In the genomic region with DNA sequence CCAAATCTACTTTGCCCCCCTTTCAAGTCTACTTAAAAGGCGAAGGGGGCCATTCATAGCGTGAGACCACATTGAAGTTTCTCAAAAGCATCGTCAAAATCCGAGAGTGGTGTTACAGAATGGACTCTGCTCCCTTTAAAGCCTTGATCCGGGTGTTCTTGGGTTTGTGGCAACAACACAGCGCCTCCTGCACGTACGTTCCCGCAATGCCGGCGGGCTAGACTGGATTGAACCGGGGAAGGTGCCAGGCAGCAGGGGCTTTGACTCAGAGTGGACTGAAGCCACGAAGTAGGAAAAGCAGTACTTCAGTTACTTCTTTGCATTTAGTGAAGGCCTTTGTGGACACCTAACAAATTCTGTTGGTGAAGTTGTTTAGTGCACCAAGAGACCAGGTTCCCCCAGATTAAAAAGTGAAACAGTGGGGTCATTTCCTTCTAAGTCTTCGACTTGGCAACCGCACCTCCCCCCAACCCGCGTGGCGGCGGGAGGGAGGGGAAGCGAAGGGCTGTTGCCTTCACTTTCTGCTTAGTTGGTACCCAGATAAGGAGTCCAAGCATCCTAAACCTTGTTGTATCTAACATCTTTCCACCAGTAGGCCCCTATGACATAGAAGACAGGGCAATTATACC, we compare ENCODE assay signal across 10 mouse cellular contexts. TPM values are rescaled to one million over a fixed set of nuclear protein-coding genes. Genes with fewer than 3 reads are reported as not detected.
A peak's percentile ranks its signal among the peaks of the same experiment; 100 is the strongest.
DNase-seq lines count a peak whose midpoint lies in the region; ATAC-seq and TF ChIP-seq lines count a peak whose summit lies in the region.
"Had no signal": no experiment of that assay in that cellular context is flagged by ENCODE, and none has a peak within 500 bp of the region (broad histone marks: within the 10 kb centered on the region; RNA-seq: fewer than 3 reads in every experiment).

No protein-coding gene starts in this region.

- peaks cover 96% of the 10 kb centered on the region for H3K27me3 ChIP-seq in heart, embryonic 15.5 days
- peaks cover 96% of the 10 kb centered on the region for H3K27me3 ChIP-seq in liver, embryonic 14.5 days (ENCODE audit: control insufficient read depth, insufficient read depth, low read length)
- H3K27me3 ChIP-seq in stomach, embryonic 15.5 days (replicated peaks), result peaks cover 85% of the 10 kb centered on the region

- TF ChIP-seq CTCF in liver, embryonic 14.5 days (IDR thresholded peaks at IDR 0.05; ENCODE audit: low read depth), result peak; percentile 43

- H3K4me3 ChIP-seq in heart, embryonic 15.5 days, result peak overlapping the region; percentile 6; the same call in 1 of the 2 replicates
- no peak overlapping the region for H3K4me3 ChIP-seq in liver, embryonic 14.5 days (ENCODE audit: insufficient read depth in 1 of 2, low read depth in 2 of 2, low read length in 2 of 2)
- H3K4me3 ChIP-seq in stomach, embryonic 15.5 days (replicated peaks), result peak overlapping the region; percentile 53; the same call in 1 of the 2 replicates

- peaks cover 23% of the 10 kb centered on the region for H3K4me1 ChIP-seq in heart, embryonic 15.5 days (replicated peaks)
- no peaks in the 10 kb centered on the region for H3K4me1 ChIP-seq in liver, embryonic 14.5 days (replicated peaks; ENCODE audit: control insufficient read depth in 2 of 2, insufficient read depth in 2 of 2, low read length in 1 of 2)
- H3K4me1 ChIP-seq in stomach, embryonic 15.5 days, result peaks cover 14% of the 10 kb centered on the region; the same call in 1 of the 2 replicates

- no peaks in the 10 kb centered on the region for H3K9me3 ChIP-seq in heart, embryonic 15.5 days (replicated peaks)
- no peaks in the 10 kb centered on the region for H3K9me3 ChIP-seq in liver, embryonic 14.5 days (ENCODE audit: control insufficient read depth, low read length)
- no peaks in the 10 kb centered on the region for H3K9me3 ChIP-seq in stomach, embryonic 15.5 days

- WGBS in heart, embryonic 15.5 days, result under 1% methylated on average over 20 of the region's 20 CpGs
- 2% methylated on average over 20 of the region's 20 CpGs for WGBS in liver, embryonic 14.5 days (ENCODE audit: insufficient replicate concordance)
- under 1% methylated on average over 20 of the region's 20 CpGs for WGBS in stomach, embryonic 15.5 days

- no peak overlapping the region for H3K27ac ChIP-seq in heart, embryonic 15.5 days
- H3K27ac ChIP-seq in liver, embryonic 14.5 days, result no peak overlapping the region
- peak overlapping the region; percentile 65 for H3K27ac ChIP-seq in stomach, embryonic 15.5 days

- DNase-seq in left cerebral cortex, postnatal 4 days, result peak; percentile 44
- no peak for DNase-seq in left cerebral cortex, adult 18-20 months (ENCODE audit: low spot score in 2 of 2)
- DNase-seq in liver, embryonic 14.5 days (ENCODE audit: low read depth in 3 of 3, low spot score in 3 of 3), result no peak
- DNase-seq in spleen, adult 18-20 months, result no peak
- no peak for DNase-seq in thymus, postnatal 4 days
- DNase-seq: cerebellum, adult 8-10 months had no signal

- no peak overlapping the region for H3K9ac ChIP-seq in heart, embryonic 15.5 days
- H3K9ac ChIP-seq in liver, embryonic 14.5 days (replicated peaks), result no peak overlapping the region
- no peak overlapping the region for H3K9ac ChIP-seq in stomach, embryonic 15.5 days

- no peaks in the 10 kb centered on the region for H3K36me3 ChIP-seq in heart, embryonic 15.5 days
- no peaks in the 10 kb centered on the region for H3K36me3 ChIP-seq in liver, embryonic 14.5 days (replicated peaks; ENCODE audit: control insufficient read depth, insufficient read depth, low read depth)
- no peaks in the 10 kb centered on the region for H3K36me3 ChIP-seq in stomach, embryonic 15.5 days

- no peak for TF ChIP-seq EP300 in liver, embryonic 14.5 days (IDR thresholded peaks at IDR 0.05; ENCODE audit: low read depth)

- H3K4me2 ChIP-seq in heart, embryonic 15.5 days, result 0 out of 2 replicates have a peak overlapping the region, but pooled peaks have one; percentile 16
- H3K4me2 ChIP-seq in liver, embryonic 14.5 days (ENCODE audit: low read depth), result no peak overlapping the region
- H3K4me2 ChIP-seq in stomach, embryonic 15.5 days, result peak overlapping the region; percentile 41

- ATAC-seq in heart, embryonic 15.5 days (replicated peaks; ENCODE audit: insufficient number of reproducible peaks, insufficient read depth, low FRiP score, low read depth), result no peak
- no peak for ATAC-seq in liver, embryonic 14.5 days (ENCODE audit: insufficient read depth)
- ATAC-seq in stomach, embryonic 15.5 days (ENCODE audit: insufficient read depth, low FRiP score, low read depth), result no peak

- intact Hi-C loops in left cerebral cortex, postnatal 4 days (cut with DNase I), result no loop called here

RNA-seq across cellular contexts. Expression of a gene that starts 1.8 kb away (rescaled TPM):
- not detected for total RNA-seq in left cerebral cortex, postnatal 4 days (2021)
- total RNA-seq in left cerebral cortex, adult 18-20 months (2021), result not detected
- polyA plus RNA-seq in heart, embryonic 15.5 days (2015; fragmentation: Nextera tagmentation; extraction: Ambion mirVana), result 0.57 and 2.7 TPM in 2 replicates
- polyA plus RNA-seq in liver, embryonic 14.5 days (2012; rRNA removed), result 1.9 and 2.0 TPM in 2 replicates
- polyA plus RNA-seq in liver, embryonic 14.5 days (2014; fragmentation: Nextera tagmentation; extraction: Ambion mirVana), result 0.63 and 1.1 TPM in 2 replicates
- 23.2 and 27.1 TPM in 2 replicates for polyA plus RNA-seq in stomach, embryonic 15.5 days (2015; fragmentation: Nextera tagmentation; extraction: Ambion mirVana)
- total RNA-seq: heart, postnatal 10 days; left cerebral cortex, postnatal 36 days had no signal

RNA-seq across cellular contexts. Expression of a gene that starts 15.4 kb away (rescaled TPM):
- 1 to 10 TPM; 1.1 to 1.4 TPM for total RNA-seq in left cerebral cortex, postnatal 4 days (2021)
- total RNA-seq in left cerebral cortex, adult 18-20 months (2021), result under 1 TPM in 1 of 2 experiments, not detected in 1; 0.07 TPM
- 0.42 and 0.96 TPM in 2 replicates for polyA plus RNA-seq in heart, embryonic 15.5 days (2015; fragmentation: Nextera tagmentation; extraction: Ambion mirVana)
- polyA plus RNA-seq in liver, embryonic 14.5 days (2012; rRNA removed), result 0.04 and 0.08 TPM in 2 replicates
- 0.04 TPM in 1 of 2 replicates, not detected in the other for polyA plus RNA-seq in liver, embryonic 14.5 days (2014; fragmentation: Nextera tagmentation; extraction: Ambion mirVana)
- polyA plus RNA-seq in stomach, embryonic 15.5 days (2015; fragmentation: Nextera tagmentation; extraction: Ambion mirVana), result 3.8 and 4.2 TPM in 2 replicates
- total RNA-seq: heart, postnatal 10 days had no signal

Comparison
In these comparisons a context has a peak if more than half of its experiments do, and no peak if none do; other contexts are left out.
1. H3K4me3 ChIP-seq: peak in heart, embryonic 15.5 days (single experiment) and stomach, embryonic 15.5 days (single experiment); none in liver, embryonic 14.5 days (0 of 2).